Mouse (Mus musculus) neutrophil, adult 59 days (primary cell): ENCODE measurements around the gene Ccin. TPM values are rescaled to one million over a fixed set of nuclear protein-coding genes. Genes with fewer than 3 reads are reported as not detected.

Experiments
- total RNA-seq, 2 experiments: library from RNA; stranded (reverse); gene quantifications; 1 replicate in 1 of 2; 2 replicates in 1 of 2; pipeline ENCODE4 v1.2.4; 2023

Ccin gene
- total RNA-seq, result 1 to 10 TPM; 1.1 to 1.8 TPM

GRCm38 (mm10) chr4:43983181-43983580, at the start of gene Ccin:
TSS of gene Ccin (plus strand) at chr4:43983483.

GRCm38 (mm10) chr4:43957292-43957845, 25.9 kb upstream of the Ccin start, which contains the start of gene Glipr2:
TSS of gene Glipr2 (plus strand) at chr4:43957401.

GRCm38 (mm10) chr4:44004126-44004525, 20.8 kb downstream of the Ccin start, which contains the start of gene Clta:
TSS of gene Clta (plus strand) at chr4:44004452.

Other genes with a start within 250 kb of the Ccin start
- gene Olfr159, start 212.5 kb upstream of the Ccin start, total RNA-seq, result not detected
- gene Olfr156, start 159.6 kb upstream of the Ccin start, total RNA-seq, result not detected
- gene Olfr157, start 143.3 kb upstream of the Ccin start, total RNA-seq, result not detected
- gene Olfr155, start 131.9 kb upstream of the Ccin start, total RNA-seq, result not detected
- gene Reck, start 108.0 kb upstream of the Ccin start, total RNA-seq, result 10 to 100 TPM; 10.7 to 18.1 TPM
- 100 to 1,000 TPM; 159 to 162 TPM for gene Glipr2, start 26.1 kb upstream of the Ccin start, total RNA-seq
- gene Clta, start 21.0 kb downstream of the Ccin start, total RNA-seq, result 100 to 1,000 TPM; 164 to 202 TPM
- gene Gne, start 100.7 kb downstream of the Ccin start, total RNA-seq, result 10 to 100 TPM; 21.1 to 28.8 TPM